Mouse (Mus musculus): Measurements from ENCODE around the gene Tnf. TPM values are rescaled to one million over a fixed set of nuclear protein-coding genes. Genes with fewer than 3 reads are reported as not detected.

The Tnf gene
- polyA plus RNA-seq, 1 experiment from 2014 or later: 0.20 TPM

GRCm38 (mm10) chr17:35175968-35176367, 25.8 kb downstream of the Tnf start, which contains the start of gene Aif1:
TSS of gene Aif1 (minus strand) at chr17:35176068.
- Histone ChIP-seq H3K4me1 (ENCODE audit: control insufficient read depth, insufficient read depth, low read length) (no peaks in the 10 kb centered on the region), H3K9ac (replicated peaks; ENCODE audit: low read depth, low read length) (no peak within 1 kb of the TSS), H3K9me3 (ENCODE audit: control insufficient read depth, low read depth, low read length) (no peaks in the 10 kb centered on the region), H3K4me3 (ENCODE audit: low read depth, low read length) (no peak within 1 kb of the TSS), H3K4me2 (replicated peaks; ENCODE audit: low read depth, low read length) (no peak within 1 kb of the TSS), H3K27me3 (ENCODE audit: control insufficient read depth, insufficient read depth, low read length) (no peaks in the 10 kb centered on the region), H3K36me3 (ENCODE audit: control insufficient read depth, insufficient read depth, low read length) (no peaks in the 10 kb centered on the region), H3K27ac (ENCODE audit: low read length) (no peak within 1 kb of the TSS)
- ATAC-seq (ENCODE audit: insufficient number of reproducible peaks, insufficient read depth, low FRiP score, low read depth): no peak
- WGBS: 57% methylated on average over 2 of the region's 2 CpGs

GRCm38 (mm10) chr17:35175382-35175781, 26.4 kb downstream of the Tnf start:
- H3K9me3 ChIP-seq (ENCODE audit: control insufficient read depth, low read depth, low read length): no peaks in the 10 kb centered on the region
- H3K4me2 ChIP-seq (replicated peaks; ENCODE audit: low read depth, low read length): no peak overlapping the region
- no peaks in the 10 kb centered on the region for H3K4me1 ChIP-seq (ENCODE audit: control insufficient read depth, insufficient read depth, low read length)
- no peaks in the 10 kb centered on the region for H3K36me3 ChIP-seq (ENCODE audit: control insufficient read depth, insufficient read depth, low read length)
- no peak overlapping the region for H3K27ac ChIP-seq (ENCODE audit: low read length)
- H3K4me3 ChIP-seq (ENCODE audit: low read depth, low read length): no peak overlapping the region
- H3K9ac ChIP-seq (replicated peaks; ENCODE audit: low read depth, low read length): no peak overlapping the region
- 67% methylated on average over 6 of the region's 6 CpGs for WGBS
- H3K27me3 ChIP-seq (ENCODE audit: control insufficient read depth, insufficient read depth, low read length): no peaks in the 10 kb centered on the region
- ATAC-seq (ENCODE audit: insufficient number of reproducible peaks, insufficient read depth, low FRiP score, low read depth): no peak

- no peaks in the 10 kb centered on the region for H3K36me3 ChIP-seq (ENCODE audit: control insufficient read depth, insufficient read depth, low read length)
- ATAC-seq (ENCODE audit: insufficient number of reproducible peaks, insufficient read depth, low FRiP score, low read depth): no peak
- no peak overlapping the region for H3K9ac ChIP-seq (replicated peaks; ENCODE audit: low read depth, low read length)
- H3K4me3 ChIP-seq (ENCODE audit: low read depth, low read length): no peak overlapping the region
- H3K27me3 ChIP-seq (ENCODE audit: control insufficient read depth, insufficient read depth, low read length): no peaks in the 10 kb centered on the region
- no peaks in the 10 kb centered on the region for H3K9me3 ChIP-seq (ENCODE audit: control insufficient read depth, low read depth, low read length)
- no peak overlapping the region for H3K27ac ChIP-seq (ENCODE audit: low read length)
- 69% methylated on average over 8 of the region's 8 CpGs for WGBS
- no peak overlapping the region for H3K4me2 ChIP-seq (replicated peaks; ENCODE audit: low read depth, low read length)
- no peaks in the 10 kb centered on the region for H3K4me1 ChIP-seq (ENCODE audit: control insufficient read depth, insufficient read depth, low read length)
Observed at GRCm38 (mm10) chr17:35174201-35174977, 27.4 kb downstream of the Tnf start.

GRCm38 (mm10) chr17:35173329-35173728, 28.5 kb downstream of the Tnf start:
- WGBS: 86% methylated on average over 3 of the region's 3 CpGs
- ATAC-seq (ENCODE audit: insufficient number of reproducible peaks, insufficient read depth, low FRiP score, low read depth): no peak
- H3K4me3 ChIP-seq (ENCODE audit: low read depth, low read length): no peak overlapping the region
- H3K27ac ChIP-seq (ENCODE audit: low read length): 0 out of 2 replicates have a peak overlapping the region, but pooled peaks have one; percentile 10
- H3K9me3 ChIP-seq (ENCODE audit: control insufficient read depth, low read depth, low read length): no peaks in the 10 kb centered on the region
- no peaks in the 10 kb centered on the region for H3K36me3 ChIP-seq (ENCODE audit: control insufficient read depth, insufficient read depth, low read length)
- H3K9ac ChIP-seq (replicated peaks; ENCODE audit: low read depth, low read length): no peak overlapping the region
- no peak overlapping the region for H3K4me2 ChIP-seq (replicated peaks; ENCODE audit: low read depth, low read length)
- no peaks in the 10 kb centered on the region for H3K4me1 ChIP-seq (ENCODE audit: control insufficient read depth, insufficient read depth, low read length)
- H3K27me3 ChIP-seq (ENCODE audit: control insufficient read depth, insufficient read depth, low read length): no peaks in the 10 kb centered on the region

- Histone ChIP-seq H3K9me3 (ENCODE audit: control insufficient read depth, low read depth, low read length) (no peaks in the 10 kb centered on the region), H3K27ac (ENCODE audit: low read length) (no peak overlapping the region), H3K4me3 (ENCODE audit: low read depth, low read length) (no peak overlapping the region), H3K36me3 (ENCODE audit: control insufficient read depth, insufficient read depth, low read length) (no peaks in the 10 kb centered on the region), H3K4me2 (replicated peaks; ENCODE audit: low read depth, low read length) (no peak overlapping the region), H3K27me3 (ENCODE audit: control insufficient read depth, insufficient read depth, low read length) (no peaks in the 10 kb centered on the region), H3K9ac (replicated peaks; ENCODE audit: low read depth, low read length) (no peak overlapping the region), H3K4me1 (ENCODE audit: control insufficient read depth, insufficient read depth, low read length) (no peaks in the 10 kb centered on the region)
- no peak for ATAC-seq (ENCODE audit: insufficient number of reproducible peaks, insufficient read depth, low FRiP score, low read depth)
- 67% methylated on average over 11 of the region's 11 CpGs for WGBS
Observed at GRCm38 (mm10) chr17:35172445-35173234, 29.2 kb downstream of the Tnf start.

GRCm38 (mm10) chr17:35168541-35169207, 33.1 kb downstream of the Tnf start:
- Histone ChIP-seq H3K4me1 (ENCODE audit: control insufficient read depth, insufficient read depth, low read length) (0 out of 2 replicates have a peak, but pooled peaks cover 6% of the 10 kb centered on the region), H3K4me2 (replicated peaks; ENCODE audit: low read depth, low read length) (no peak overlapping the region), H3K36me3 (ENCODE audit: control insufficient read depth, insufficient read depth, low read length) (no peaks in the 10 kb centered on the region), H3K4me3 (ENCODE audit: low read depth, low read length) (no peak overlapping the region), H3K9me3 (ENCODE audit: control insufficient read depth, low read depth, low read length) (no peaks in the 10 kb centered on the region), H3K27ac (ENCODE audit: low read length) (no peak overlapping the region), H3K9ac (replicated peaks; ENCODE audit: low read depth, low read length) (no peak overlapping the region), H3K27me3 (ENCODE audit: control insufficient read depth, insufficient read depth, low read length) (no peaks in the 10 kb centered on the region)
- WGBS: 14% methylated on average over 4 of the region's 4 CpGs
- ATAC-seq (ENCODE audit: insufficient number of reproducible peaks, insufficient read depth, low FRiP score, low read depth): no peak

GRCm38 (mm10) chr17:35167794-35168193, 34.0 kb downstream of the Tnf start:
- no peak overlapping the region for H3K4me3 ChIP-seq (ENCODE audit: low read depth, low read length)
- no peak overlapping the region for H3K9ac ChIP-seq (replicated peaks; ENCODE audit: low read depth, low read length)
- H3K4me1 ChIP-seq (ENCODE audit: control insufficient read depth, insufficient read depth, low read length): peaks cover 8% of the 10 kb centered on the region; the same call in 1 of the 2 replicates
- no peak overlapping the region for H3K4me2 ChIP-seq (replicated peaks; ENCODE audit: low read depth, low read length)
- no peak overlapping the region for H3K27ac ChIP-seq (ENCODE audit: low read length)
- no peaks in the 10 kb centered on the region for H3K9me3 ChIP-seq (ENCODE audit: control insufficient read depth, low read depth, low read length)
- no peak for ATAC-seq (ENCODE audit: insufficient number of reproducible peaks, insufficient read depth, low FRiP score, low read depth)
- H3K27me3 ChIP-seq (ENCODE audit: control insufficient read depth, insufficient read depth, low read length): no peaks in the 10 kb centered on the region
- 84% methylated on average over 7 of the region's 7 CpGs for WGBS
- no peaks in the 10 kb centered on the region for H3K36me3 ChIP-seq (ENCODE audit: control insufficient read depth, insufficient read depth, low read length)

- Histone ChIP-seq H3K36me3 (ENCODE audit: control insufficient read depth, insufficient read depth, low read length) (peaks cover 9% of the 10 kb centered on the region), H3K4me1 (ENCODE audit: control insufficient read depth, insufficient read depth, low read length) (peaks cover 18% of the 10 kb centered on the region), H3K4me2 (replicated peaks; ENCODE audit: low read depth, low read length) (peak overlapping the region; percentile 56), H3K9me3 (ENCODE audit: control insufficient read depth, low read depth, low read length) (no peaks in the 10 kb centered on the region), H3K27me3 (ENCODE audit: control insufficient read depth, insufficient read depth, low read length) (no peaks in the 10 kb centered on the region), H3K27ac (ENCODE audit: low read length) (no peak overlapping the region), H3K9ac (replicated peaks; ENCODE audit: low read depth, low read length) (no peak overlapping the region), H3K4me3 (ENCODE audit: low read depth, low read length) (0 out of 2 replicates have a peak overlapping the region, but pooled peaks have one; percentile 99)
- WGBS: 65% methylated on average over 8 of the region's 8 CpGs
- ATAC-seq (ENCODE audit: insufficient number of reproducible peaks, insufficient read depth, low FRiP score, low read depth): no peak
Observed at GRCm38 (mm10) chr17:35166352-35167035, 35.3 kb downstream of the Tnf start.

Data from stomach, embryonic 14.5 days (tissue).